Mouse (Mus musculus) hindbrain, embryonic 14.5 days (tissue): ENCODE results near the gene Plekhm2. TPM values are rescaled to one million over a fixed set of nuclear protein-coding genes. Genes with fewer than 3 reads are reported as not detected.

Experiments used
- ATAC-seq: fragments of 200-750 bp; cut with Nextera tagmentation; 2 replicates; pipeline ENCODE4 v1.8.0; 2017; ENCODE audit warnings: moderate number of reproducible peaks, mild to moderate bottlenecking, moderate TSS enrichment, moderate library complexity; ENCODE audit not compliant: low FRiP score
- DNase-seq: peaks from one replicate; pipeline ENCODE4 v3.0.0-alpha.2; 2015; ENCODE audit warnings: low spot score
- H3K27ac ChIP-seq: fragments of 300-500 bp; sonication (generic); 2 replicates; pipeline ENCODE4 v1.5.1; 2014; ENCODE audit warnings: mild to moderate bottlenecking, moderate library complexity
- H3K27me3 ChIP-seq: fragments of 300-500 bp; sonication (generic); 2 replicates; pipeline ENCODE4 v1.6.1; 2014; ENCODE audit warnings: mild to moderate bottlenecking, low read length, mixed read lengths; ENCODE audit not compliant: control insufficient read depth, insufficient read depth
- H3K36me3 ChIP-seq: fragments of 300-500 bp; sonication (generic); replicated peaks from 2 replicates; pipeline ENCODE4 v1.6.1; 2014; ENCODE audit not compliant: control insufficient read depth, insufficient read depth
- H3K4me1 ChIP-seq: fragments of 300-500 bp; sonication (generic); replicated peaks from 2 replicates; pipeline ENCODE4 v1.6.1; 2014; ENCODE audit warnings: antibody characterized with exemption, low read length, mixed read lengths; ENCODE audit not compliant: control insufficient read depth, insufficient read depth
- H3K4me2 ChIP-seq: fragments of 300-500 bp; sonication (generic); replicated peaks from 2 replicates; pipeline ENCODE4 v1.6.1; 2014; ENCODE audit warnings: mild to moderate bottlenecking, moderate library complexity
- H3K4me3 ChIP-seq: fragments of 300-500 bp; sonication (generic); replicated peaks from 2 replicates; pipeline ENCODE4 v1.5.1; 2014; ENCODE audit warnings: mild to moderate bottlenecking, low read length
- H3K9ac ChIP-seq: fragments of 300-500 bp; sonication (generic); 2 replicates; pipeline ENCODE4 v1.6.1; 2014
- H3K9me3 ChIP-seq: fragments of 300-500 bp; sonication (generic); 2 replicates; pipeline ENCODE4 v1.6.1; 2016; ENCODE audit warnings: low read length; ENCODE audit not compliant: control insufficient read depth
- WGBS: fragments of 180-500 bp; shearing (Covaris S2); extraction: QIAGEN DNeasy Blood & Tissue Kit; methylation state at CpG from one replicate; pipeline ENCODE4 v1.1.7; 2014; 5-methylcytosine and 5-hydroxymethylcytosine counted together
- polyA plus RNA-seq: library from polyadenylated mRNA; unstranded; fragments of >200 nt; fragmentation: Nextera tagmentation; extraction: Ambion mirVana; gene quantifications from 2 replicates; pipeline ENCODE4 v1.2.1, GENCODE M21; 2014

Plekhm2 gene
- polyA plus RNA-seq, 1 experiment from 2014 or later = 3.9 TPM

GRCm38 (mm10) chr4:141621297-141621696 is 43.4 kb downstream of the Plekhm2 start:
- H3K27ac ChIP-seq = no peak overlapping the region
- DNase-seq = no peak
- peaks cover 8% of the 10 kb centered on the region for H3K4me1 ChIP-seq
- peaks cover 15% of the 10 kb centered on the region for H3K36me3 ChIP-seq
- no peak for ATAC-seq
- peaks cover 10% of the 10 kb centered on the region for H3K27me3 ChIP-seq
- H3K4me3 ChIP-seq = no peak overlapping the region
- H3K9me3 ChIP-seq = no peaks in the 10 kb centered on the region
- WGBS = 87% methylated on average over 8 of the region's 8 CpGs
- H3K9ac ChIP-seq = no peak overlapping the region
- no peak overlapping the region for H3K4me2 ChIP-seq

DNA sequence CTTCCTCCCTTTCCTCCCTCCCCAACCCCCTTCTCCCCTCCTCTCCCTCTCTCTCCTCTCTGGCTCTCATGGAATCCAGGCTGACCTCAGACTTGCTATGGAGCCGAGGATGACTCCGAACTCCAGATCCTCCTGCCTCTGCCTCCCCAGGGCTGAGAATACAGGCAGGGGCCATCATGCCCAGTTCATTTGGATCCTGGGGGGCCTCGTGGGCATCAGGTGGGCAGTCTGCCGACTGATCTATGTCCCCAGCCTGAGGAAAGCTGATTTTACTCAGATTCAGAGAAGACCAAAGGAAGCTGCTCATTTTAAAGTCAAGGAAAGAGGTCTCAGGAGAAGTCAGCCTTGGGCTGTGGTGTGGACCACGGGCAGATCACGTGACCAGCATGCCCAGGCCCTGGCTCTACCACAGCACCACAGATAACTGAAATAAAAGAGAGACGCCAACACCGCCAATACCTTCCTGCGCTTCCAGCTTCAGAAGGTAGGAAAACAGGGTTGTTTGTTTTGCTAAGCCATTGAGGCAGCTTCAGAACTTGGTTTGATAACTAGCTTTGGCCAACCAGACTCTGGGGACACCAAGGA is 45.3 kb downstream of the Plekhm2 start:
- Histone ChIP-seq H3K4me3 (no peak overlapping the region), H3K27me3 (peaks cover 10% of the 10 kb centered on the region), H3K9ac (no peak overlapping the region), H3K4me2 (no peak overlapping the region), H3K4me1 (peaks cover 8% of the 10 kb centered on the region), H3K9me3 (no peaks in the 10 kb centered on the region), H3K36me3 (no peaks in the 10 kb centered on the region), H3K27ac (no peak overlapping the region)
- DNase-seq (no peak), ATAC-seq (no peak)
- 90% methylated on average over 9 of the region's 9 CpGs for WGBS

GRCm38 (mm10) chr4:141618565-141619243 is 46.0 kb downstream of the Plekhm2 start, which contains the start of gene Tmem82:
Gene Tmem82, minus strand, starts transcription at chr4:141618633.
- Histone ChIP-seq H3K27me3 (peaks cover 10% of the 10 kb centered on the region), H3K27ac (no peak within 1 kb of the TSS), H3K9me3 (no peaks in the 10 kb centered on the region), H3K4me3 (no peak within 1 kb of the TSS; the same call in 1 of the 2 replicates), H3K4me2 (peak within 1 kb of the TSS; percentile 39), H3K4me1 (peaks cover 8% of the 10 kb centered on the region), H3K9ac (0 out of 2 replicates have a peak within 1 kb of the TSS, but pooled peaks have one; percentile 7), H3K36me3 (no peaks in the 10 kb centered on the region)
- no peak for ATAC-seq
- DNase-seq = peak; percentile 38
- WGBS = 25% methylated on average over 20 of the region's 20 CpGs

GRCm38 (mm10) chr4:141617863-141618564 is 46.7 kb downstream of the Plekhm2 start:
- no peaks in the 10 kb centered on the region for H3K9me3 ChIP-seq
- H3K27ac ChIP-seq = no peak overlapping the region
- H3K36me3 ChIP-seq = no peaks in the 10 kb centered on the region
- WGBS = 10% methylated on average over 21 of the region's 22 CpGs
- ATAC-seq (no peak; the same call in 1 of the 2 replicates), DNase-seq (no peak)
- H3K4me1 ChIP-seq = peaks cover 8% of the 10 kb centered on the region
- H3K27me3 ChIP-seq = peaks cover 10% of the 10 kb centered on the region
- no peak overlapping the region; the same call in 1 of the 2 replicates for H3K4me3 ChIP-seq
- H3K9ac ChIP-seq = 0 out of 2 replicates have a peak overlapping the region, but pooled peaks have one; percentile 7
- peak overlapping the region; percentile 39 for H3K4me2 ChIP-seq

DNA sequence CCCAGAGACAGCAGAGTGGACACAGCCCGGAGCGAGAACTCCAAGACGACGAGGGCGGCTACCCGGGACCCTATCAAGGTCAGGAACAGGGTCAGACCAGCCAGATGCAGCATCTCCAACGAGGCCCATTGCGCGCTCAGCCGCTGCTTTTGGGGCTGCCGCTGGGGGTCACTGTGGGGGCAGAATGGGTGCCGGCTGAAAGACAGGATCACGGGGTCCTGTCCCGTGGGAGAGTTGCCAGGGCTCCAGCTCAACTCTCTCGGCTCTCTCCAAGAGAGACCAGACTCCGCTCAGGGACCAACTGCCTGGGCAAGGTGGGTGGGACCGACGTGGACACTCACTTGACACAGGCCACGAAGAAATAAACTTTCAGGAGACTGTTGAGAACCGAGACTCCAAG is 47.4 kb downstream of the Plekhm2 start:
- WGBS = 5% methylated on average over 20 of the region's 20 CpGs
- ATAC-seq = peak; percentile 15; the same call in 1 of the 2 replicates
- peaks cover 10% of the 10 kb centered on the region for H3K27me3 ChIP-seq

DNA sequence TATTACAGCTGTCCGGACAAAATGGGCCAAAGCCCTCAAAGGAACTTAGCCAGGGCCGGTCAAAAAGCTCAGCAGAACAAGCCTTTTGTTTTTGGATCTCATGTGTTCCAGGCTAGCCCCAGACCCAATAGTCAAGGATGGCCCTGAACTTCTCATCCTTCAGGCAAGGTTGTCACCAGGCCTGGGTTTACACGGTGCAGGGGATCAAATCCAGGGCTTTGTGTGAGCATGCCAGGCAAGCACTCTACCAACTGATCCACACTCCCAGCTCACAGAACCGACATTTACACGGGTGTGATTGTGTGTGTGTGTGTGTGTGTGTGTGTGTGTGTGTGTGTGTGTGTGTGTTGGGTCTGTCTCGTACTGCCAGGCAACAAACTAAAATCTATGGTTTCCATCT is 47.9 kb downstream of the Plekhm2 start:
- WGBS = 84% methylated on average over 6 of the region's 6 CpGs
- Histone ChIP-seq H3K27me3 (peaks cover 10% of the 10 kb centered on the region), H3K9ac (no peak overlapping the region), H3K36me3 (no peaks in the 10 kb centered on the region), H3K4me3 (no peak overlapping the region), H3K27ac (no peak overlapping the region), H3K4me2 (no peak overlapping the region), H3K9me3 (no peaks in the 10 kb centered on the region), H3K4me1 (peaks cover 8% of the 10 kb centered on the region)
- DNase-seq (no peak), ATAC-seq (no peak)

More for the DNA sequence above, 47.4 kb downstream of the Plekhm2 start:
- Histone ChIP-seq H3K9me3 (no peaks in the 10 kb centered on the region), H3K36me3 (no peaks in the 10 kb centered on the region), H3K4me3 (no peak overlapping the region; the same call in 1 of the 2 replicates), H3K4me1 (peaks cover 8% of the 10 kb centered on the region), H3K9ac (no peak overlapping the region), H3K27ac (no peak overlapping the region), H3K4me2 (peak overlapping the region; percentile 39)
- DNase-seq = peak; percentile 35

- no peak for ATAC-seq
- Histone ChIP-seq H3K4me1 (peaks cover 8% of the 10 kb centered on the region), H3K9me3 (no peaks in the 10 kb centered on the region), H3K4me3 (no peak overlapping the region), H3K36me3 (no peaks in the 10 kb centered on the region), H3K4me2 (no peak overlapping the region), H3K27ac (no peak overlapping the region), H3K27me3 (peaks cover 10% of the 10 kb centered on the region), H3K9ac (no peak overlapping the region)
- DNase-seq = no peak
- 82% methylated on average over 14 of the region's 14 CpGs for WGBS
Measured at GRCm38 (mm10) chr4:141614946-141615345, 49.8 kb downstream of the Plekhm2 start.

DNA sequence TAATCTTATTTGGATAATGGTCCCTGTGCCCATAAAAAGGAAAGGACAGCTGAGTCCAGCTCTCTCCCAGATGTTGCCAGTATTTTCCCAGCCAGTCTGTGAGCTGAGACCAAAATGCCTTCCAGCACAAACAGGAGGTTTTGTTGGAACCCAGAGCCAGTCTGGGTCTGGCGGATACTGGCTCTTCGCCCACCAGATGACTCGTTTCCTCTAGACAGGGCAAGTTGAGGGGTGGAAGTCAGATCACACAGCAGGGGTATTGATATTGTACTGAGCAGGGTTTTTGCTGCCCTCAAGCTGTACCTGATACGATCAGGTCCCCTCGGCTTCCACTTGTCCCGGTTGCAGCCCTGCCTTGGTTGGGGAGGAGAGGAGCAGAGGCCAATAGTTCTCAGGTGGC is 55.2 kb downstream of the Plekhm2 start:
- DNase-seq (no peak), ATAC-seq (no peak)
- Histone ChIP-seq H3K36me3 (no peaks in the 10 kb centered on the region), H3K4me3 (no peak overlapping the region), H3K27ac (no peak overlapping the region), H3K9ac (no peak overlapping the region), H3K4me2 (no peak overlapping the region), H3K9me3 (no peaks in the 10 kb centered on the region), H3K4me1 (no peaks in the 10 kb centered on the region), H3K27me3 (no peaks in the 10 kb centered on the region)
- 78% methylated on average over 6 of the region's 6 CpGs for WGBS

DNA sequence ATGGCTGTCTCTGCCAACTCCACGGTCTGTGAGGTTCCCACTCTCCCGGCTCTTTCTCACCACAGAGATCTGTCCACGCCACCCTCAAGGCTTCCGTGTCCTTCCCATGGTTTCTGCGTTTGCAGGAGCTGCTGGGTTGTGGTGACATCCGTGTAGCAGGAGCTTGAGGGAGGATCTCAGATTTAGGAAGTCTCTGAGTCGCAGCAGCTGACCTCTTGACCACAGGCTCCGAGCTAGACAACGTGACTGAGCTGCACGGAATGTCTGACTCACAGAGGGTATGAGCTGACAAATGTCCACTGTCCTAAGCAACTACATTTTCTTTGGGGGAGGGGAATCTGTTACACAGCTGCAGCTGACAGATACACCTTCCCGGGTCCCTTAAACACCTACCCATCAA is 58.8 kb downstream of the Plekhm2 start, which contains the start of gene Fblim1:
Gene Fblim1 (minus strand): TSS at position 236 of the 400 bp plus-strand sequence.
- H3K9ac ChIP-seq = no peak within 1 kb of the TSS
- no peaks in the 10 kb centered on the region for H3K27me3 ChIP-seq
- no peak within 1 kb of the TSS for H3K4me3 ChIP-seq
- H3K4me2 ChIP-seq = no peak within 1 kb of the TSS
- no peaks in the 10 kb centered on the region for H3K9me3 ChIP-seq
- ATAC-seq (no peak), DNase-seq (no peak)
- H3K4me1 ChIP-seq = no peaks in the 10 kb centered on the region
- no peak within 1 kb of the TSS for H3K27ac ChIP-seq
- 88% methylated on average over 11 of the region's 11 CpGs for WGBS
- H3K36me3 ChIP-seq = no peaks in the 10 kb centered on the region
